Mouse (Mus musculus) heart, postnatal 10 days (tissue): ENCODE measurements at regions not wholly inside any gene's neighbourhood (a gene's known extent, or its start where the extent isn't known, plus 50 kb on each side); places are given as distances from the start of the nearest gene placed in this dataset.

Experiments
- DNase-seq, 2 experiments: peaks; one replicate each; pipeline ENCODE4 v3.0.0; 2021
- intact Hi-C: fragments of 180-260 bp; cut with DNase I; formaldehyde crosslinking; loops from one replicate; pipeline ENCODE4 v1.15.1; 2025

GRCm38 (mm10) chr9:47127756-47128424 is 129.3 kb downstream of the Gm4791 start:
- DNase-seq: no peak
- intact Hi-C loops: loop anchor here (5.0 kb wide), 1 partner anchor 569 kb away; no protein-coding TSS in a partner anchor

- intact Hi-C loops: loop anchor here (5.0 kb wide), 1 partner anchor 568 kb away; no protein-coding TSS in a partner anchor
- DNase-seq: no peak
These were observed 130.6 kb downstream of the Gm4791 start for GRCm38 (mm10) chr9:47129101-47129500.

GRCm38 (mm10) chr9:47133454-47133853 is 134.9 kb downstream of the Gm4791 start:
- intact Hi-C loops: no loop called here
- DNase-seq: no peak

GRCm38 (mm10) chr9:47133873-47134272 is 135.3 kb downstream of the Gm4791 start:
- no peak for DNase-seq
- intact Hi-C loops: no loop called here

- DNase-seq: no peak
- intact Hi-C loops: no loop called here
These were observed 135.9 kb downstream of the Gm4791 start for GRCm38 (mm10) chr9:47134479-47134878.

- intact Hi-C loops: no loop called here
- DNase-seq: no peak
These were observed 138.1 kb downstream of the Gm4791 start for GRCm38 (mm10) chr9:47136641-47137040.

GRCm38 (mm10) chr9:47153471-47153870 is 154.9 kb downstream of the Gm4791 start:
- intact Hi-C loops: no loop called here
- DNase-seq: no peak

- no peak for DNase-seq
- intact Hi-C loops: no loop called here
These were observed 167.1 kb downstream of the Gm4791 start for GRCm38 (mm10) chr9:47165480-47166131.

GRCm38 (mm10) chr9:47167681-47168240 is 169.2 kb downstream of the Gm4791 start:
- intact Hi-C loops: no loop called here
- no peak for DNase-seq

GRCm38 (mm10) chr9:47176044-47176443 is 177.5 kb downstream of the Gm4791 start:
- intact Hi-C loops: no loop called here
- no peak for DNase-seq

- no peak for DNase-seq
- intact Hi-C loops: no loop called here
These were observed 219.6 kb downstream of the Gm4791 start for GRCm38 (mm10) chr9:47218101-47218500.

- intact Hi-C loops: no loop called here
- no peak for DNase-seq
These were observed 225.0 kb downstream of the Gm4791 start for GRCm38 (mm10) chr9:47223536-47223935.

GRCm38 (mm10) chr9:47224249-47224648 is 225.7 kb downstream of the Gm4791 start:
- intact Hi-C loops: no loop called here
- DNase-seq: no peak

- DNase-seq: no peak
- intact Hi-C loops: no loop called here
These were observed 228.1 kb downstream of the Gm4791 start for GRCm38 (mm10) chr9:47226476-47227271.

GRCm38 (mm10) chr9:47227298-47227697 is 228.8 kb downstream of the Gm4791 start:
- no peak for DNase-seq
- intact Hi-C loops: no loop called here

- intact Hi-C loops: no loop called here
- DNase-seq: no peak
These were observed 230.2 kb downstream of the Gm4791 start for GRCm38 (mm10) chr9:47228736-47229135.

- intact Hi-C loops: no loop called here
- no peak for DNase-seq
These were observed 230.8 kb downstream of the Gm4791 start for GRCm38 (mm10) chr9:47229296-47229695.

- intact Hi-C loops: no loop called here
- DNase-seq: peak; percentile 65 to 66
These were observed 242.4 kb downstream of the Gm4791 start for GRCm38 (mm10) chr9:47240950-47241349.

GRCm38 (mm10) chr9:47242051-47242450 is 243.5 kb downstream of the Gm4791 start:
- intact Hi-C loops: no loop called here
- no peak for DNase-seq

- no peak for DNase-seq
- intact Hi-C loops: no loop called here
These were observed 244.0 kb downstream of the Gm4791 start for GRCm38 (mm10) chr9:47242526-47242925.

- intact Hi-C loops: no loop called here
- DNase-seq: no peak
These were observed 250.5 kb downstream of the Gm4791 start for GRCm38 (mm10) chr9:47249029-47249428.
